Mouse (Mus musculus): ENCODE measurements around the gene Capg. TPM values are rescaled to one million over a fixed set of nuclear protein-coding genes. Genes with fewer than 3 reads are reported as not detected.

The Capg gene
- polyA plus RNA-seq, 1 experiment from 2014 or later: 10.4 TPM

GRCm38 (mm10) chr6:72567508-72567907, 23.3 kb downstream of the Capg start:
- H3K9me3 ChIP-seq (ENCODE audit: control insufficient read depth, low read length): no peaks in the 10 kb centered on the region

GRCm38 (mm10) chr6:72568736-72569135, 24.5 kb downstream of the Capg start:
- WGBS: 92% methylated on average over 10 of the region's 10 CpGs
- no peaks in the 10 kb centered on the region for H3K36me3 ChIP-seq (ENCODE audit: control insufficient read depth, insufficient read depth, low read length)
- ATAC-seq (ENCODE audit: low FRiP score) (no peak), DNase-seq (ENCODE audit: low spot score) (no peak)
- no peaks in the 10 kb centered on the region for H3K4me1 ChIP-seq (replicated peaks; ENCODE audit: control insufficient read depth, insufficient read depth, low read length)
- no peaks in the 10 kb centered on the region for H3K9me3 ChIP-seq (ENCODE audit: control insufficient read depth, low read length)
- no peak overlapping the region for H3K9ac ChIP-seq (ENCODE audit: low read depth, low read length)
- H3K27me3 ChIP-seq (ENCODE audit: control insufficient read depth, insufficient read depth, low read length): no peaks in the 10 kb centered on the region
- no peak overlapping the region for H3K27ac ChIP-seq (ENCODE audit: low read depth, low read length)
- H3K4me3 ChIP-seq (ENCODE audit: low read depth, low read length): no peak overlapping the region
- H3K4me2 ChIP-seq (replicated peaks; ENCODE audit: low read depth, low read length): no peak overlapping the region

More at GRCm38 (mm10) chr6:72567508-72567907, 23.3 kb downstream of the Capg start:
- ATAC-seq (ENCODE audit: low FRiP score) (no peak), DNase-seq (ENCODE audit: low spot score) (no peak)
- WGBS: 88% methylated on average over 5 of the region's 5 CpGs
- Histone ChIP-seq H3K27me3 (ENCODE audit: control insufficient read depth, insufficient read depth, low read length) (no peaks in the 10 kb centered on the region), H3K27ac (ENCODE audit: low read depth, low read length) (no peak overlapping the region), H3K9ac (ENCODE audit: low read depth, low read length) (no peak overlapping the region), H3K4me1 (replicated peaks; ENCODE audit: control insufficient read depth, insufficient read depth, low read length) (no peaks in the 10 kb centered on the region), H3K4me3 (ENCODE audit: low read depth, low read length) (no peak overlapping the region), H3K4me2 (replicated peaks; ENCODE audit: low read depth, low read length) (no peak overlapping the region), H3K36me3 (ENCODE audit: control insufficient read depth, insufficient read depth, low read length) (no peaks in the 10 kb centered on the region)

GRCm38 (mm10) chr6:72570644-72571397, 26.6 kb downstream of the Capg start:
- WGBS: 91% methylated on average over 10 of the region's 10 CpGs
- no peaks in the 10 kb centered on the region for H3K4me1 ChIP-seq (replicated peaks; ENCODE audit: control insufficient read depth, insufficient read depth, low read length)
- DNase-seq (ENCODE audit: low spot score) (no peak), ATAC-seq (ENCODE audit: low FRiP score) (no peak)
- H3K36me3 ChIP-seq (ENCODE audit: control insufficient read depth, insufficient read depth, low read length): no peaks in the 10 kb centered on the region
- H3K27ac ChIP-seq (ENCODE audit: low read depth, low read length): no peak overlapping the region
- no peak overlapping the region for H3K4me2 ChIP-seq (replicated peaks; ENCODE audit: low read depth, low read length)
- H3K9ac ChIP-seq (ENCODE audit: low read depth, low read length): no peak overlapping the region
- H3K9me3 ChIP-seq (ENCODE audit: control insufficient read depth, low read length): no peaks in the 10 kb centered on the region
- no peaks in the 10 kb centered on the region for H3K27me3 ChIP-seq (ENCODE audit: control insufficient read depth, insufficient read depth, low read length)
- no peak overlapping the region for H3K4me3 ChIP-seq (ENCODE audit: low read depth, low read length)

- Histone ChIP-seq H3K9me3 (ENCODE audit: control insufficient read depth, low read length) (no peaks in the 10 kb centered on the region), H3K4me1 (replicated peaks; ENCODE audit: control insufficient read depth, insufficient read depth, low read length) (no peaks in the 10 kb centered on the region), H3K4me3 (ENCODE audit: low read depth, low read length) (no peak overlapping the region), H3K27ac (ENCODE audit: low read depth, low read length) (no peak overlapping the region), H3K4me2 (replicated peaks; ENCODE audit: low read depth, low read length) (no peak overlapping the region), H3K36me3 (ENCODE audit: control insufficient read depth, insufficient read depth, low read length) (no peaks in the 10 kb centered on the region), H3K9ac (ENCODE audit: low read depth, low read length) (no peak overlapping the region), H3K27me3 (ENCODE audit: control insufficient read depth, insufficient read depth, low read length) (no peaks in the 10 kb centered on the region)
- WGBS: 46% methylated on average over 3 of the region's 3 CpGs
- ATAC-seq (ENCODE audit: low FRiP score) (no peak), DNase-seq (ENCODE audit: low spot score) (no peak)
Measured at GRCm38 (mm10) chr6:72571826-72572225, 27.6 kb downstream of the Capg start.

- no peak overlapping the region for H3K4me3 ChIP-seq (ENCODE audit: low read depth, low read length)
- H3K9ac ChIP-seq (ENCODE audit: low read depth, low read length): no peak overlapping the region
- H3K36me3 ChIP-seq (ENCODE audit: control insufficient read depth, insufficient read depth, low read length): no peaks in the 10 kb centered on the region
- WGBS: 94% methylated on average over 3 of the region's 3 CpGs
- H3K9me3 ChIP-seq (ENCODE audit: control insufficient read depth, low read length): no peaks in the 10 kb centered on the region
- no peak for DNase-seq (ENCODE audit: low spot score)
- no peaks in the 10 kb centered on the region for H3K27me3 ChIP-seq (ENCODE audit: control insufficient read depth, insufficient read depth, low read length)
- no peaks in the 10 kb centered on the region for H3K4me1 ChIP-seq (replicated peaks; ENCODE audit: control insufficient read depth, insufficient read depth, low read length)
- ATAC-seq (ENCODE audit: low FRiP score): no peak
- H3K27ac ChIP-seq (ENCODE audit: low read depth, low read length): no peak overlapping the region
- no peak overlapping the region for H3K4me2 ChIP-seq (replicated peaks; ENCODE audit: low read depth, low read length)
Measured at GRCm38 (mm10) chr6:72576041-72576440, 31.9 kb downstream of the Capg start.

- Histone ChIP-seq H3K4me2 (replicated peaks; ENCODE audit: low read depth, low read length) (no peak overlapping the region), H3K4me3 (ENCODE audit: low read depth, low read length) (no peak overlapping the region), H3K27me3 (ENCODE audit: control insufficient read depth, insufficient read depth, low read length) (no peaks in the 10 kb centered on the region), H3K9me3 (ENCODE audit: control insufficient read depth, low read length) (no peaks in the 10 kb centered on the region), H3K9ac (ENCODE audit: low read depth, low read length) (no peak overlapping the region), H3K4me1 (replicated peaks; ENCODE audit: control insufficient read depth, insufficient read depth, low read length) (no peaks in the 10 kb centered on the region), H3K36me3 (ENCODE audit: control insufficient read depth, insufficient read depth, low read length) (no peaks in the 10 kb centered on the region), H3K27ac (ENCODE audit: low read depth, low read length) (no peak overlapping the region)
- no peak for ATAC-seq (ENCODE audit: low FRiP score)
- WGBS: 78% methylated on average over 11 of the region's 11 CpGs
- DNase-seq (ENCODE audit: low spot score): no peak
Measured at GRCm38 (mm10) chr6:72581625-72582382, 37.6 kb downstream of the Capg start.

GRCm38 (mm10) chr6:72583211-72583839, 39.1 kb downstream of the Capg start:
- no peaks in the 10 kb centered on the region for H3K27me3 ChIP-seq (ENCODE audit: control insufficient read depth, insufficient read depth, low read length)
- 85% methylated on average over 4 of the region's 4 CpGs for WGBS
- ATAC-seq (ENCODE audit: low FRiP score) (no peak), DNase-seq (ENCODE audit: low spot score) (no peak)
- no peak overlapping the region for H3K9ac ChIP-seq (ENCODE audit: low read depth, low read length)
- no peak overlapping the region for H3K4me2 ChIP-seq (replicated peaks; ENCODE audit: low read depth, low read length)
- H3K27ac ChIP-seq (ENCODE audit: low read depth, low read length): no peak overlapping the region
- H3K4me3 ChIP-seq (ENCODE audit: low read depth, low read length): no peak overlapping the region
- H3K4me1 ChIP-seq (replicated peaks; ENCODE audit: control insufficient read depth, insufficient read depth, low read length): no peaks in the 10 kb centered on the region
- no peaks in the 10 kb centered on the region for H3K36me3 ChIP-seq (ENCODE audit: control insufficient read depth, insufficient read depth, low read length)
- H3K9me3 ChIP-seq (ENCODE audit: control insufficient read depth, low read length): no peaks in the 10 kb centered on the region

- WGBS: 80% methylated on average over 11 of the region's 11 CpGs
- DNase-seq (ENCODE audit: low spot score) (no peak), ATAC-seq (ENCODE audit: low FRiP score) (no peak)
- Histone ChIP-seq H3K27me3 (ENCODE audit: control insufficient read depth, insufficient read depth, low read length) (no peaks in the 10 kb centered on the region), H3K4me1 (replicated peaks; ENCODE audit: control insufficient read depth, insufficient read depth, low read length) (no peaks in the 10 kb centered on the region), H3K9me3 (ENCODE audit: control insufficient read depth, low read length) (no peaks in the 10 kb centered on the region), H3K4me3 (ENCODE audit: low read depth, low read length) (no peak overlapping the region), H3K36me3 (ENCODE audit: control insufficient read depth, insufficient read depth, low read length) (no peaks in the 10 kb centered on the region), H3K9ac (ENCODE audit: low read depth, low read length) (no peak overlapping the region), H3K27ac (ENCODE audit: low read depth, low read length) (no peak overlapping the region), H3K4me2 (replicated peaks; ENCODE audit: low read depth, low read length) (no peak overlapping the region)
Measured at GRCm38 (mm10) chr6:72584154-72584553, 40.0 kb downstream of the Capg start.
